Mouse (Mus musculus): ENCODE results near the gene Acot8. TPM values are rescaled to one million over a fixed set of nuclear protein-coding genes. Genes with fewer than 3 reads are reported as not detected.

Gene Acot8
- polyA plus RNA-seq (2014; fragmentation: Nextera tagmentation; extraction: Ambion mirVana) = 12.7 and 13.9 TPM in 2 replicates

DNA sequence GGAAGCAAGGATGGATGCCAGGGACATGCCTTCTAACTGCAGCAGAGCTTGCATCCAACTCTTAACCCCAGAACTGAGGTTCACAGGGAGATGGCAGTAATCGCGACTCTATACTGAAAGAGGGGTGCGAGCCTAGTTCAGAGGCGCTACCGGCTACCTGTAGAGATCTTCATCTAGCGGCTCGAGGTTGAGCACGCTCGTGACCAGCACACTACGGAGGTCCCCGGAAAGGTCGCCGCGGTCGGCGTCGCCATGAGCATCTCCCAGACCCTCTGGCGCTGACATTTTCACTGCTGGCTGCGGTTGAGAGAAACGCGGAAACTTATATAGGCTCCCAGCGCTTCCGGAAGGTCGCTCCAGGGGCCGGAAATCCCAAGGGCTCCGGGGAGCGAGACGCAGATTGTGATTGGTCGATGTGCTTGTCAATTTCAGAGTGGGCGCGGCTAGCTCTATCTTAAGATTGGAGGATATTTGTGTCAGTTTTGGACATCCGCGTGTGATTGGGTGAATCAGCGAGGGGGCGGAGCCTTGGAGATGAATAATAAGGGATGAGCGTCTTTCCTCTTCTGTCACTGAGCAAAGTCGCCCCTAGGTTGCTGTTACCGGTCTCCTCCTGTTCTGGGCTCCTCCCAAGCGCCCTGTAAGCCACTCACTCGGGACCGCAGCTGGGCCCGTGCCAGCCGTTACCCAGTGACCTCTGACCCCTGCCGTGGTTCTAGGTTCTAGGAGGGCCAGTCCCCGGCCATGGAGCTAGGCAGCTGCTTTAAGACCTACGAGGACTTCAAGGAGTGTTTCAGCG, at the start of gene Acot8, which contains the start of gene Zswim3:
TSS of gene Acot8 (minus strand) at position 350 of the 799 bp plus-strand sequence.
TSS of gene Zswim3 (plus strand) at position 566 of the 799 bp plus-strand sequence.
- under 1% methylated on average over 47 of the region's 47 CpGs for WGBS
- Histone ChIP-seq H3K4me3 (ENCODE audit: control insufficient read depth in 1 of 2, insufficient read depth in 1 of 2, low read depth in 1 of 2, low read length in 2 of 2) (peak within 1 kb of the TSS; percentile 85 to 94), H3K27ac (replicated peaks in 1 of 2; ENCODE audit: control insufficient read depth in 1 of 2, insufficient read depth in 1 of 2, low read depth in 2 of 2, low read length in 2 of 2) (peak within 1 kb of the TSS; percentile 72 to 82), H3K4me2 (ENCODE audit: low read length) (peak within 1 kb of the TSS; percentile 92), H3K4me1 (ENCODE audit: control insufficient read depth in 2 of 2, insufficient read depth in 2 of 2, low read length in 2 of 2) (peaks cover 4 to 16% of the 10 kb centered on the region in 2 experiments; a peak in 3 of 4 replicates), H3K9me3 (ENCODE audit: control insufficient read depth, low read length) (no peaks in the 10 kb centered on the region), H3K27me3 (ENCODE audit: control insufficient read depth, insufficient read depth, low read length) (no peaks in the 10 kb centered on the region), H3K9ac (ENCODE audit: low read length) (peak within 1 kb of the TSS; percentile 92), H3K36me3 (ENCODE audit: control insufficient read depth, insufficient read depth, low read length) (peaks cover 41% of the 10 kb centered on the region)
- ATAC-seq (ENCODE audit: insufficient number of reproducible peaks, insufficient read depth, low FRiP score, low read depth) = peak; percentile 94

DNA sequence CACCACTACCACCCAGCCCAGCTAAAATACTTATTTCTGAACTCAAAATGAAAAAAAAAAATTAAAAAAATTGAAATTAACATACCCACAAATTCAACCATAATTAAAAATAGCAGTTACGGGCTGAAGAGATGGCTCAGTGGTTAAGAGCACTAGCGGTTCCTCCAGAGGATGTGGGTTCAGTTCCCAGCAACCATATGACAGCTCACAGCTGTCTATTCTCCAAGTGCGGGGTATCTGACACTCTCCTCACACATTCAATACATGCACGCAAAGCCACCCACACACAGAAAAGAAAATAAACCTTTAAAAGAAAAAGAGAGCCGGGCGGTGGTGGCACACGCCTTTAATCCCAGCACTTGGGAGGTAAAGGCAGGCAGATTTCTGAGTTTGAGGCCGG, 45.4 kb upstream of the Acot8 start:
- WGBS = 86% methylated on average over 8 of the region's 8 CpGs
- Histone ChIP-seq H3K36me3 (ENCODE audit: control insufficient read depth, insufficient read depth, low read length) (no peaks in the 10 kb centered on the region), H3K4me3 (ENCODE audit: control insufficient read depth in 1 of 2, insufficient read depth in 1 of 2, low read depth in 1 of 2, low read length in 2 of 2) (no peak overlapping the region), H3K4me2 (ENCODE audit: low read length) (no peak overlapping the region), H3K27ac (replicated peaks in 1 of 2; ENCODE audit: control insufficient read depth in 1 of 2, insufficient read depth in 1 of 2, low read depth in 2 of 2, low read length in 2 of 2) (no peak overlapping the region), H3K9ac (ENCODE audit: low read length) (no peak overlapping the region), H3K4me1 (ENCODE audit: control insufficient read depth in 2 of 2, insufficient read depth in 2 of 2, low read length in 2 of 2) (no peaks in the 10 kb centered on the region), H3K9me3 (ENCODE audit: control insufficient read depth, low read length) (no peaks in the 10 kb centered on the region), H3K27me3 (ENCODE audit: control insufficient read depth, insufficient read depth, low read length) (peaks cover 13% of the 10 kb centered on the region)
- no peak for ATAC-seq (ENCODE audit: insufficient number of reproducible peaks, insufficient read depth, low FRiP score, low read depth)

DNA sequence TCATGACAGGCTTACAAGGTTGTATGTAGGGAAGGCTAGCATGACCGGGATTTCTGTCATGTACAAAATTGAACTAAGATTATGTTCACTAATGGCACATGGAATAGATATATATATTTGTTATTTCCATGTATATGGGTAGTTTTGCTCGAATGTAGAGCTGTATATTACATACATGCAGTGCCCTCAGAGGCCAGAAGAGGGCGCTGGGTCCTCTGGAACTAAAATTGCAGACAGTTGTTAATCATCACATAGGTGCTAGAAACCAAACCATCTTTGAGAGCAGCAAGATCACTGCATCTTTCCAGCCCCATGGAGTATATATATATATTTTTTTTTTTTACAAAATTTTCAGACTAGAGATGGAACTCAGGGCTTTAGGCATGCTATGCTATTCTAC, 41.1 kb upstream of the Acot8 start:
- WGBS = 48% methylated on average over 3 of the region's 3 CpGs
- H3K9ac ChIP-seq (ENCODE audit: low read length) = no peak overlapping the region
- ATAC-seq (ENCODE audit: insufficient number of reproducible peaks, insufficient read depth, low FRiP score, low read depth) = no peak
- no peaks in the 10 kb centered on the region for H3K4me1 ChIP-seq (ENCODE audit: control insufficient read depth in 2 of 2, insufficient read depth in 2 of 2, low read length in 2 of 2)
- no peak overlapping the region for H3K27ac ChIP-seq (replicated peaks in 1 of 2; ENCODE audit: control insufficient read depth in 1 of 2, insufficient read depth in 1 of 2, low read depth in 2 of 2, low read length in 2 of 2)
- peaks cover 4% of the 10 kb centered on the region; the same call in 1 of the 2 replicates for H3K36me3 ChIP-seq (ENCODE audit: control insufficient read depth, insufficient read depth, low read length)
- H3K4me3 ChIP-seq (ENCODE audit: control insufficient read depth in 1 of 2, insufficient read depth in 1 of 2, low read depth in 1 of 2, low read length in 2 of 2) = no peak overlapping the region
- H3K9me3 ChIP-seq (ENCODE audit: control insufficient read depth, low read length) = no peaks in the 10 kb centered on the region
- H3K27me3 ChIP-seq (ENCODE audit: control insufficient read depth, insufficient read depth, low read length) = no peaks in the 10 kb centered on the region
- H3K4me2 ChIP-seq (ENCODE audit: low read length) = no peak overlapping the region

GRCm38 (mm10) chr2:164835164-164835563, 30.5 kb upstream of the Acot8 start:
- 98% methylated on average over 4 of the region's 4 CpGs for WGBS
- H3K27ac ChIP-seq (replicated peaks in 1 of 2; ENCODE audit: control insufficient read depth in 1 of 2, insufficient read depth in 1 of 2, low read depth in 2 of 2, low read length in 2 of 2) = no peak overlapping the region
- peak overlapping the region in 1 of 2 experiments; percentile 75; a peak in 1 of 4 replicates for H3K4me3 ChIP-seq (ENCODE audit: control insufficient read depth in 1 of 2, insufficient read depth in 1 of 2, low read depth in 1 of 2, low read length in 2 of 2)
- peaks cover 9 to 29% of the 10 kb centered on the region in 2 experiments; a peak in 3 of 4 replicates for H3K4me1 ChIP-seq (ENCODE audit: control insufficient read depth in 2 of 2, insufficient read depth in 2 of 2, low read length in 2 of 2)
- peak overlapping the region; percentile 83 for H3K4me2 ChIP-seq (ENCODE audit: low read length)
- no peaks in the 10 kb centered on the region for H3K9me3 ChIP-seq (ENCODE audit: control insufficient read depth, low read length)
- H3K27me3 ChIP-seq (ENCODE audit: control insufficient read depth, insufficient read depth, low read length) = no peaks in the 10 kb centered on the region
- no peak for ATAC-seq (ENCODE audit: insufficient number of reproducible peaks, insufficient read depth, low FRiP score, low read depth)
- H3K36me3 ChIP-seq (ENCODE audit: control insufficient read depth, insufficient read depth, low read length) = peaks cover 54% of the 10 kb centered on the region
- H3K9ac ChIP-seq (ENCODE audit: low read length) = no peak overlapping the region; the same call in 1 of the 2 replicates

- Histone ChIP-seq H3K4me2 (ENCODE audit: low read length) (peak overlapping the region; percentile 83), H3K9me3 (ENCODE audit: control insufficient read depth, low read length) (no peaks in the 10 kb centered on the region), H3K36me3 (ENCODE audit: control insufficient read depth, insufficient read depth, low read length) (peaks cover 52% of the 10 kb centered on the region), H3K27ac (replicated peaks in 1 of 2; ENCODE audit: control insufficient read depth in 1 of 2, insufficient read depth in 1 of 2, low read depth in 2 of 2, low read length in 2 of 2) (peak overlapping the region in 1 of 2 experiments; percentile 97; a peak in 1 of 4 replicates), H3K4me1 (ENCODE audit: control insufficient read depth in 2 of 2, insufficient read depth in 2 of 2, low read length in 2 of 2) (peaks cover 9 to 29% of the 10 kb centered on the region in 2 experiments; a peak in 3 of 4 replicates), H3K4me3 (ENCODE audit: control insufficient read depth in 1 of 2, insufficient read depth in 1 of 2, low read depth in 1 of 2, low read length in 2 of 2) (peak overlapping the region; percentile 69 to 75), H3K9ac (ENCODE audit: low read length) (peak overlapping the region; percentile 90), H3K27me3 (ENCODE audit: control insufficient read depth, insufficient read depth, low read length) (no peaks in the 10 kb centered on the region)
- 40% methylated on average over 8 of the region's 8 CpGs for WGBS
- no peak for ATAC-seq (ENCODE audit: insufficient number of reproducible peaks, insufficient read depth, low FRiP score, low read depth)
These were observed 29.8 kb upstream of the Acot8 start for GRCm38 (mm10) chr2:164834531-164834930.

- ATAC-seq (ENCODE audit: insufficient number of reproducible peaks, insufficient read depth, low FRiP score, low read depth) = peak; percentile 88
- peaks cover 51% of the 10 kb centered on the region for H3K36me3 ChIP-seq (ENCODE audit: control insufficient read depth, insufficient read depth, low read length)
- H3K4me2 ChIP-seq (ENCODE audit: low read length) = peak within 1 kb of the TSS; percentile 83
- H3K9me3 ChIP-seq (ENCODE audit: control insufficient read depth, low read length) = no peaks in the 10 kb centered on the region
- peak within 1 kb of the TSS; percentile 97 to 98 for H3K27ac ChIP-seq (replicated peaks in 1 of 2; ENCODE audit: control insufficient read depth in 1 of 2, insufficient read depth in 1 of 2, low read depth in 2 of 2, low read length in 2 of 2)
- H3K4me3 ChIP-seq (ENCODE audit: control insufficient read depth in 1 of 2, insufficient read depth in 1 of 2, low read depth in 1 of 2, low read length in 2 of 2) = peak within 1 kb of the TSS; percentile 69 to 75
- H3K4me1 ChIP-seq (ENCODE audit: control insufficient read depth in 2 of 2, insufficient read depth in 2 of 2, low read length in 2 of 2) = peaks cover 9 to 29% of the 10 kb centered on the region in 2 experiments; a peak in 3 of 4 replicates
- H3K27me3 ChIP-seq (ENCODE audit: control insufficient read depth, insufficient read depth, low read length) = no peaks in the 10 kb centered on the region
- peak within 1 kb of the TSS; percentile 90 for H3K9ac ChIP-seq (ENCODE audit: low read length)
- 0% methylated on average over 31 of the region's 31 CpGs for WGBS
These were observed 28.8 kb upstream of the Acot8 start, which contains the start of gene Neurl2 for GRCm38 (mm10) chr2:164833314-164833959. Gene Neurl2, minus strand, starts transcription at chr2:164833456.

GRCm38 (mm10) chr2:164832748-164833301, 28.1 kb upstream of the Acot8 start, which contains the start of gene Ctsa:
Gene Ctsa, plus strand, starts transcription at chr2:164832873.
- Histone ChIP-seq H3K36me3 (ENCODE audit: control insufficient read depth, insufficient read depth, low read length) (peaks cover 51% of the 10 kb centered on the region), H3K4me3 (ENCODE audit: control insufficient read depth in 1 of 2, insufficient read depth in 1 of 2, low read depth in 1 of 2, low read length in 2 of 2) (peak within 1 kb of the TSS; percentile 69 to 75), H3K9ac (ENCODE audit: low read length) (peak within 1 kb of the TSS; percentile 90), H3K4me2 (ENCODE audit: low read length) (peak within 1 kb of the TSS; percentile 83), H3K27me3 (ENCODE audit: control insufficient read depth, insufficient read depth, low read length) (no peaks in the 10 kb centered on the region), H3K9me3 (ENCODE audit: control insufficient read depth, low read length) (no peaks in the 10 kb centered on the region), H3K4me1 (ENCODE audit: control insufficient read depth in 2 of 2, insufficient read depth in 2 of 2, low read length in 2 of 2) (peaks cover 9 to 29% of the 10 kb centered on the region in 2 experiments; a peak in 3 of 4 replicates), H3K27ac (replicated peaks in 1 of 2; ENCODE audit: control insufficient read depth in 1 of 2, insufficient read depth in 1 of 2, low read depth in 2 of 2, low read length in 2 of 2) (peak within 1 kb of the TSS; percentile 97 to 98)
- WGBS = under 1% methylated on average over 35 of the region's 35 CpGs
- peak; percentile 66 for ATAC-seq (ENCODE audit: insufficient number of reproducible peaks, insufficient read depth, low FRiP score, low read depth)
